Mouse (Mus musculus) embryo, embryonic 9.5 days (tissue): Measurements from ENCODE around the gene Tssk1.

ENCODE experiments used
- DNase-seq: peaks from one replicate; pipeline ENCODE4 v3.0.0-alpha.2; 2017; ENCODE audit errors: extremely low spot score

Tssk1 gene

DNA sequence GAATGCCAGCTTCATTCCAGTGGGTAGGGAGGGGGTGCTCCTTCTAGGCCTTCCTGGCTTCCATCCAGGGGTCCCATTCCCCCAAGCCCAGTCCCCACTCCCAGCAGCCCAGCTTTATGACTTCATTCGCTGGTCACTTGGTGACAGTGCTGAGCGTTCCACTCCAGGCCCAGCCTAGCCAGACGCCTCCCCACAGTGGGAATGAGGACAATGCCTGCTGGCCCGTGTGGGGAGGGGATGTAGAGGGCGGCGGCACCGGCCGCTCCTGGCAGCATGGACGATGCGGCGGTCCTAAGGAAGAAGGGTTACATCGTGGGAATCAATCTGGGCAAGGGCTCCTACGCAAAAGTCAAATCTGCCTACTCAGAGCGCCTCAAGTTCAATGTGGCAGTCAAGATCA, 4.4 kb downstream of the Tssk1 start, which contains the start of the genes Dgcr2 and Tssk2:
Gene Dgcr2, minus strand, starts transcription at position 101 of the 400 bp plus-strand sequence.
Gene Tssk2, plus strand, starts transcription at position 176 of the 400 bp plus-strand sequence.
- no peak for DNase-seq

DNA sequence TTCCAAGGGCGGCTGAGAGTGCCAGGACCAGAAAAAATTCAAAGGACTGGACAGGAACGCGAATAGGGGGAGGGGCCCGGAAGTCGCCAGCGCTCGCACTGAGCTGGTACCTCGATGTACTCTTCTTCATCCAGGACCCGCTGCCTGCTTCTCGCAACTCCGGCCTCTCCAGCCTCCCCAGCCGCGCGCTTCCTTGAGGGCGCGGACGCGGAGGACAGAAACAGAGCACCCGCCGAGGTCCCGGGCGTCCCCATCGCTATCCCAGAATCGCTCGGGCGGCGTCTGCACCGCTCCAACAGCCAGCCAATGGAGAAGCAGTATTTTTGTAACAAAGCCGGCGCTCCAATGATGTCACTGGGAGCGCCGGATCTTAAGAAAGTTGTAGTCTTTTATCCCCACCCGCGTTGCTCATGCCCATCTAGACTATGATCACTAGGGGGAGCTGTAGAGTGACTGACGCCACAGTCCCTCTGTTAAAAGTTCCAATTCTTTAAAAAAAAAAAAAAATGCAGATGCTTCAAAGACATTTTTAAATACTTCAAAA, 17.1 kb downstream of the Tssk1 start, which contains the start of gene Ess2:
Gene Ess2, minus strand, starts transcription at position 297 of the 544 bp plus-strand sequence.
- DNase-seq = peak; percentile 88

DNA sequence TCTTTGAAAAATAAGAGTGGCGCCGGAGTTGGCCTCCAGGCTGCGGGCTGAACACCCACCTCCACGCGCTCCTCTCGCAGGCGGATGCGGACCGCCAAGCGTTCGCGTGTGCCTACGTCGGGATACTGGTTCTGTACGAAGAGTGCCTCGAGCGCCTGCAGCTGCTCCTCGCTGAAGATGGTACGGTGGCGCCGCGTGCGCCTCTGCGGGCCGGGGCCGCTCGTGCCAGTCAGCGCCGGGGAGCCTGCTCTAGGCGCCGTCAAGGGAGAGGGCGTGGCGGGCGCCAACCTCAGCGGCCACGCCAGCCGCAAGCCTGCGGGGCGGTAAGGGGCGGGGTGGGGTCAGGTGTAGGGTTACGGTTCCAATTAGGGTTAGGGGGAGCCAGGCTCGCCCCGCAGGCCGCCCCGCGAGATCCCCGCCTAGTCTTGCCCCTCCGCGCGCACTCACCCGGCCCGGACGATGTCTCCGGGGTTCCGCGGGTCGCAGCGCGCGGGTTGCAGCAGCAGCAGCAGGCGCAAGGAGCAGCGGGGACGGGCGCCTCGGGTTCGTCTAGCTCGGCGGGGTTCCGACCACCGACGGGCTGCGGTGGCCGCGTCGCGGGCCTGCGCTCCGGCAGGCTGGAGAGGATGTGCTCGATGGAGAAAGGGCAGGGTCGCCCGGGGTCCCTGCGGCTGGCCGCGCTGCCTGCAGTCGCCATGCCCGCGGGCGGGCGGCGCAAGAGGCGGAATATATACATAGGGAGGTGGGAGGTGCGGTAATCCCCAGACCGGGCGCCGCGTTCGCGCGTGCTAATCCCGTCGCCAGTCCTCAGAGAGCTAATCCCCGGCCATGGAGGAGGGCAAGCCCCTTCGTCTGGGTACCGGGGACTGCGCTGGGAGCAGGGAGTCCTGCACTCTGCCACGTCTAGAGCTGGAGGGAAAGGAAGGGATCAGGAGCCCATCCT, 20.6 kb downstream of the Tssk1 start, which contains the start of gene Gsc2:
Gene Gsc2, minus strand, starts transcription at position 753 of the 943 bp plus-strand sequence.
- peak; percentile 51 for DNase-seq

DNA sequence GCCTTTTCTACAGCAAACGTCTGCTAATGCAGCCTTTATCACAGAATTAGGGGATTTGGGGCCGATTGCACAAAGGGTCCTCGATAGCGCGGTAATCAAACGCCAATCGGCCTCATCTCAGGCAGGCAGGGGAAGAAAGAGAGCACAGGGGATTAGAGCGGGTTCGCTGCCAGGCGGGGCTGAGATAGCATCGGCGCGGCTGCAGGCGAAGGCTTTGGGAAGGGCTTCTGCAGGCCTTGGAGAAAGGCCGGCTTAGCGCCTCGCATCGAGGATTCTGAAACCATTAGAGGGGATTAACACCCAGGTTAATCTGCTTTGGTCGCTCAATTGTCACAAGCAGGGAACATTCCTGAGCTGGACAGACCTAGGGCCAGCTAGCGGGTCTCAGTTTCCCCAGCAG, 26.6 kb downstream of the Tssk1 start:
- peak; percentile 42 for DNase-seq

DNA sequence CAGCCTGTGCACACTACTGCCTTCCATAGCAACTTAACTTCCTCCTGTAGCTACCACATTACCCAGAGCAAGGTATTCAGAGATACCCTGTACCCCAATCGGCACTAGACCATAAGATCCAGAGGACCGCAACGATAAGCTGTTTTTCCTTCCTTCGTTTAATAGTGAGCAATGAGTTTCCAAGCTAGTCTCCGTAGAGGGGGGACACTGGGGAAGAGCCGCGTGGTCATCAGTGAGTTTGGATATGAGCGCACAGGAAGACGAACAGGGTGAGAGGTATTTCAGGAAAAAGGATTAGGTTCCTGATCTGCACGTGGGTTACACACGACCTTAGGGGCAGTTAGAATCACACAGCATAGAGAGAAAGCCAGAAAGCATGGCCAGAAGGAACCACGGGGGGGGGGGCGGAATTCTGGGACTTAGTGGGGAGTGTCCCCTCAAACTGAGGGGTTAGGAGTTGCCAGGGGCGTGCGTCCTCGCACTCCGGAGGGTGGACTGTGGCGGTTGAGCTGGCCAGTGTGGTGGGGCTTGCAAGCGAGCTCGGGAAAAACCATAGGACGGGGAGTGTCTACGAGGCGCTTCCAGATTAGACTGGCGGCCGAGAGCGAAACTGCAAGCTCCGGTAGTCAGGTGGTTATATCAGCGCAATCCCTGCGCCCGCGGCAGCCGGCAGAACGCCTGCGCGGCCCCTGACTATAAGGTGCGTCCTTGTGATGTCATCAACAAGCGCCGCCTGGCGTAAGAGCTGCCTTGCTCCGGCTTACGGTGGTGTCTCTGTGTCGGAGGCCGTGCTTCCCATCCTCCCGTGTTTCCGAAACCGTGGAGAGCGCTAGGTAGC, 27.5 kb downstream of the Tssk1 start:
- DNase-seq = peak; percentile 92

DNA sequence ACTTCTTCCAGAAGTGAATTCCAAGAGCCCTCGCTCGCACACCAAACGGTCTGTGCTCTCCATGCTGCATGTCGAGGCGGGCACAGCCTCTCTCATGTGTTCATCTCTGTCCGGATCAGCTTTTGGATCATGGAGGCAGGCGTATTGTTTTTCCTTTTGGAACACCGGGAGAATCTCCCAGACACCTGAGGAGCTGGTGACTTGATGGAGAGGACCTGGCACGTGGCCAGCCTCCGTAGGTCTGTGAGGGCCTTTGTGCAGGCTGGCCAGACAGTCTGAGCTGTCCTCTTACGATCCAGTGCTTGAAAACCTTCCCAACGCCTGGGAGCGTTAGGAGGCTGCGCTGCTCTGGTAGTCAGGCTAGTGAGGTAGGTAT, 28.1 kb downstream of the Tssk1 start:
- DNase-seq = no peak

DNA sequence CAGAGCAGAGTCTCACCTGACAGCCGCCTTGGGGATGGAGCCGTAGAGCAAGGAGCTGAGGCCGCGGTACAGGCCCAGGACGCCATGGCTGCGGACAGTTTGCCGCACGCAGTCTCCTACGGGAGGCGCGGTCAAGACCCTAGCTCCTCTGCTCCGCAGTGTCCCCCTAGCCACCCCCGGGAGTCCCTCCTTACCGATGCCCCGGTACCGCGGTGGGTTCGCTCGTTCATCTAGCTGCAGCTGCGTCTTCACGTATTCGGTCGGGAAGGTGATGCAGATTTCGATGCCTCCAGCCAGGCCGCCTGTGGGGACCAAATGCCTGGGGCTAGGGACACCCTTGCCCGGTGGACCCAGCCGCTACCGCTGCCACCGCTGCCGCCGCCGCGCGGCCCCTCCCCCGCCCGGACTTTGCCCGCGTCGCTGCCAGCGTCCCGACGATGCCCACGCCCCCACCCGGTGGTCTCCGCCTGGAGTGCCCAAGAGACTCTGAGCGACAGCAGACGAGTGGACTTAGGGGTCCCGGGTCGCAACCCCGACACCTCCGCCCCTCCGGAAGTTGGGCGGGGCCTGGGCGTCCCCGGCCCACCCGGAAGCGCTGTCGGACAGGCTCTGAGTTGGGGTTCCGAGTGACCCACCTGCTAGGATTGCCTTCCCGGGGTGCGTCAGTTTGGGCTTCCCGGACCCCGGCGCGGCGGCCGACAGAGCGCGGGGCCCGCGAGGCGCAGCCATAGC, 33.5 kb downstream of the Tssk1 start:
- DNase-seq = peak; percentile 80

DNA sequence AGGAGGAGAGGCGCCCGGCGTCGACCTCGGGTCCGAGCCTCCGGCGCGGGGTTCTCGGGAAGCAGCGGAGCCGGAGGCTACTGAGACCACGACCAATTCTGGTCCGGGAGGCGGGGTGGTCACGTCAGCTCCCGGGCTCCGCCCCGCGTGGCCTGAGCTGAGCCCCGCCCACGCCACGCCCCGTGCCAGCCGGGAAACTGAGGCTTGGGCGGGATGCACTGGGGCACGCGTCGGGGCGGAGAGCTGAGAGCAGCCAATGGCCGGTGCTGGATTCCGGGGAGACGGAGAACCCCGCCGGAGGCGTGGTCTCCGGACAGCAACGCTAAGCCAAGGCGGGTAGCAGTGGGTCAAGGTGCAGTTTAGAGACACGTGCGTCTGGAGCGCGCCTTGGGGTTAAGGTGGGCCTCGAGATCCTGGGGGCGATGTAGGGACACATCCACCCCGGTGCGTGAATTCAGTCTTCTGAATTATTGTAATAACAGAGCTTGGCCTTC, 34.1 kb downstream of the Tssk1 start, which contains the start of gene Slc25a1:
Gene Slc25a1, minus strand, starts transcription at position 133 of the 494 bp plus-strand sequence.
- peak; percentile 90 for DNase-seq

DNA sequence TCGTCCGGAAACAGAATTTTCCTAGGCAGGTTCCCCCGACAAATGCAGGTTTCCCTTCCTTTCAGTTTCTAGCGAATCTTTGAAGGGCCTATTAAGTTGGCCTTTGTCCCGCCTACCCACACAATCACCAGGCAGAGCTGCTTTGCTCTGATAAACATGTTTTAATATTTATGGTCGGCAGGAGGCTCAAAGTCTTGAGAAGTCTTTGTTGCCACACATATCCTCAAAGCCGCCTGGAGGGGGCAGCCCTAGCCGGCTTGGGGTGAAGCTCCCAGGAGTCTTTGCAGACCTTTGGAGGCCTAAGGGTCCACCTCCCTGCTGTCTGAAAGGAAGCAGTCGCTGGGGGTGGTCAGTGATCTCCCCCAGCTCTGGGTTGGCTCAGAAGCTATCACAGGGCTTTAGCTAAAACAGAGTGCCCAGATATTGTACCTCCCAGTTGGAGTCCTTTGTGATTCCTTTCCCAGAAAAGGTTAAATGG, 34.6 kb downstream of the Tssk1 start:
- DNase-seq = peak; percentile 85

DNA sequence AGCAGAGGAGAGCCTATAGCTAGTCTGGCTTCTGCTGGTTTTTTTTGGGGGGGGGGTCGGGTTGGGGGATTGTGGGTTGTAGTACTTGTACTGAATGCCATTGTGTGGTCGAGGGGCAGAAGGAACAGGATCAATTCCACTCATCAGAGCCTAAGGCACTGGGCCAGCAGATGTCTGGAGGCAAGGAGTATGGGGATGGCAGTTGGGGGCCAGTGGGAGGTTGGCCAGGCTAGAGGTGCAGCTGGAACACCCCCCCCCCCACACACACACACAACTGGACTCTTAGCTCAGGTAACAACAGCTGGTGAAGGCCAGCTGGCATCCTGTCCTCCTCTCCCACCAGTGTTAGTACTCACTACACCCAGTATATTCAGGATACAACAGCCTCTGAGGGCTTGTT, 35.2 kb downstream of the Tssk1 start:
- no peak for DNase-seq

DNA sequence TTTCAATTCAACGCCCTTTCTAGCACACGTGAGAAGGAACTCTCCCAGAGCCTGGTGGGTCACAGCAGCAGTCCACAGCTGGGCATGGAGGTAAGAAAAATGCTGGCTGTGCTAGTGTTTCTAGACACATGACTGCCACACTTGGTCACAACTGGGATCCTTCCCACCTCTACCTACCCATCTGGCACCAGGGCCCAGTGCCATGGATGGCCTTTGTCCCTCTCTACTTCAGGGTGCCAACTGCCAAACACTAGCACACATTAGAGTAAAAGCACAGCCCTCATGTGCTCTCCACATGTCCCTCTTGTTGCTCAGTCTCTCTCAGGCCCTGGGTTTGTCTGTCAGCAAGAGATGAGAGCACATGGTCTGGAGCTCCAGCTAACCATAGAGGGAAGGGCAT, 35.6 kb downstream of the Tssk1 start:
- no peak for DNase-seq

DNA sequence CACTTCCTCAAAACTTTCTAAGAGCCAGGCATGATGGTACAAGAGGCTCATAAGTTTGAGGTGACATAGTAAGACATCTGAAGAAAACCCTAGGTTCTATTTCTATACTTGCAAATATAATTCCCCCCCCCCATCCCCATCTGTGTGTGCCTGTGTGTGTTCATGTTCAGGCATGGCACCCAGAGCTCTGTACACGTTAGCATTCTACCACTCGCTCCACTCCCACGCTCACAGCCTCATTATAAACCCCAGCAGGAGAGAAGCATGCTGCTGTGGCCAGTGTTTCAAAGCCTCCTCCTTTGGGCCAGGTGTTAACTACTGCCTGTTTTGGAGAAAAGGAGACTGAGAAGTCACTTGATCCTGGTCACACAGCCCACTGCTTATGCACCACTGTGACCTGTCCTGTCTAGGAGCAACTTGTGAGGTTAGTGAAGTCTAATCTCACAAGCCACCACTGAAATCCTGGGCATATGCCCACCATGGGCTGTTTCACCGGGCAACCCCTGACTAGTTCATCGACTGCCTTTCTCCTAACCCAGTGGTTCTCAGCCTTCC, 38.0 kb downstream of the Tssk1 start:
- DNase-seq = no peak

DNA sequence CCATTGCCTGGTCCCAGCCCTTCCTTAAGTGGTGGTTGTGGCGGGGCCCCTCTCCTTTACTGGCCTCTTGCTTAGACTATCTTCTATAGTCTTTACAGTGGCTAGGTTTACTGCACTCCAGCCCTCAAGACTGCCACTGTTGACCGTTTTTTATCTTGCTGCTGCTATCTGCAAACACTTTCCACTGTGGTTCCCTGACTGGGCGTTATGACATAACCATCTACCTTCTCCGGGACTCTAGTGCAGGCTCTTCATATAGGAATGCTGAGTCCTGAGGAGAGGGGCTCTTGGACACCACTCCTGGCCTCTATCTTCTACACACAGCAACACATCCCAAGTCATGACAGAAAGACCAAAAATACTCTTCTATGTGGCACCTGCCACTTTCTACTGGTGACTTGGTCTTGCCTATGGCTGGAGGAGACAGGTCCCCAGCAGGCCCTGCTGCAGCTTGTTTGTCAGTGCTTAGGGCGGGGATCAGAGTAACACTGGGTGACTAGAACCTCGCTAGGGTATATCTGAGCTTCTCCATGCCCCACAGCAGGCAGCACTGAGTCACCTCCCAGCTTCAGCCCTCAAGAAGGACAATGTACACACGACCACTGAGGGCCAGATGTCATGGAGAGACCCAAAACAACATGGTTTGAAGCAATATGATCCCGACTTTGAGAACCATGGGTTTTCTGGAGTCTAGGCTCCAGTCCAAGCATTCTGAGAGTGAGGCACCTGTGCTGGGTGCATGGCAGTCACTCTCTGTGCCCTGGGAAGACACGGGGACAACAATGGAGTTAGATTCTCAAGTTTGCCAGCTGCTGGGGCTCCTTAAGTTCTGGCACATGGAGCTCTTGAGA, 39.8 kb downstream of the Tssk1 start:
- DNase-seq = no peak

DNA sequence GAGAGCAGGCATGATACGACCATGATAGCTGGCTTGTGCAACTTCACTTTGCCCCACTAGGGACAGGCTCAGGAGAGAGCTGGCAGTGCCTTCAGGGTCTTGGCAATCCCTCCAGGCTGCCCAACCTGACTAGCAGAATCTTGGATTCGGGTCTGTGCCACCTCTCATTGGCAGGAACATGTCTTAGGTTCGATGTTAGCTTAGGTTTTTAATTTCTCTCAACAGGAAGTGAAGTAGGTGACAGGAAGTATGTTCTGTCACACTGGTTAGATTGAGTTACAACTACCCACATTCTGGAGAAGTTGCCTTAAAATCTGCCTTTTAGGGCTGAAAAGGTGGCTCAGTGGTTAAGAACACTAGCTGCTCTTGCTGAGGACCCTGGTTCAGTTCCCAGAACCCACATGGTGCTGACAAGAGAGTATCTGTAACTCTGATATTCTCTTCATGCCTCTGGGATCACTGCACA, 40.5 kb downstream of the Tssk1 start:
- no peak for DNase-seq

DNA sequence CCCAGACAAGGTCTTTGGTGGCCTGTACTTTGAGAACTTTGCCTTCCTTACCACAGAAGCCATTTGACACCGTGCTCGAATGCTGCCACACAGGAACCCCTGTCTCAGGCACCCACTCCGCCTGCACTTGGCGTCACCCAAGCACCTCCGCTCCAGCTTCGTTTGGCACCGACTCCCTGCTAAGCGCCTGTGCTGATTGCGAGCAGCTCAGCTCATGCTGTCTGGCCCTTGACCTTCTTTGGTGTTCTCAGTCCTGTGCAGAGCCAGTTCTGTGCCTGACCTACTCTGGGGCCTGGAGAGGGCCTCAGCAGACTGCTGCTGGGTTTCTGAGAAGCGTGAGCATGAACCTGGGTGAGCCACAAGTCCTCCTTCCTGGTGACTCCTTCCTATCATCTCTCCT, 42.8 kb downstream of the Tssk1 start:
- no peak for DNase-seq

DNA sequence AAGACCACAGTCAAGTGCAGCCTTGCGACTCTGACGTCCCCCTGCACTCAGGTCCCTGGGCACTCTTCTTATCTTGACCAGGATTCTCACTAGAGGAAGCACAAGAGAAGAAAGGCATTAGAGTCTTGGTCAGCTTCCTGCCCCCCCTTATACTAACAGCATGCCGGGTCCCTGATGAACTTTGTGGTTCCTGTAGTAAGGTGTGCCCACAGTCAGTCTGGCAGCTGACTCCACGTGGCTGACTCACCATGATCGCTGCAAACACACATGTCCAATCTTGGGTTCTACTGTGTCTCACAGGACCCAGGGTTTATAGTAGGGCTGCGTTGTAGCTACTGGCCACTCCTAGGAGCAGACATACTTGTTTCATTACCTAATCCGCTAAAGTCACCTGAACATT, 44.2 kb downstream of the Tssk1 start:
- no peak for DNase-seq

DNA sequence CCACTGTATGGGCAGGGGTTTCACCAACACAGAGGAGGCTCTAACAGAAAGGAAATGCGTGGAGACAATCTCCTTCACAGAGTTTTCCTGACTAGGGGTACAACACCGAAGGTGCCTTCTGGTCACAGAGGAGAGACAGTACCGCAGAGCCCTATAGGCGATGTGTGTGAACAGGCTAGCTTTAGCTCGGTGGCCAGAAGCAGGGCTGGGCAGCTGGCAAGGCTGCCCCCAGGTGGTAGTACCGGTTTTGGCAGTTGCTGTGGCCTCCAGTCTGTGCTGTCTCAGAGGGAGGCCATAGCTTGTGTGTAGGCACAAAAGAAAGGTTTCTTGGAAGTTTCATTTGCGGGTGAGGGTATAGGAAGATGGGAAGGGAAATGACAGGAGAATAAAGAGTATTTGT, 44.8 kb downstream of the Tssk1 start:
- DNase-seq = peak; percentile 61

DNA sequence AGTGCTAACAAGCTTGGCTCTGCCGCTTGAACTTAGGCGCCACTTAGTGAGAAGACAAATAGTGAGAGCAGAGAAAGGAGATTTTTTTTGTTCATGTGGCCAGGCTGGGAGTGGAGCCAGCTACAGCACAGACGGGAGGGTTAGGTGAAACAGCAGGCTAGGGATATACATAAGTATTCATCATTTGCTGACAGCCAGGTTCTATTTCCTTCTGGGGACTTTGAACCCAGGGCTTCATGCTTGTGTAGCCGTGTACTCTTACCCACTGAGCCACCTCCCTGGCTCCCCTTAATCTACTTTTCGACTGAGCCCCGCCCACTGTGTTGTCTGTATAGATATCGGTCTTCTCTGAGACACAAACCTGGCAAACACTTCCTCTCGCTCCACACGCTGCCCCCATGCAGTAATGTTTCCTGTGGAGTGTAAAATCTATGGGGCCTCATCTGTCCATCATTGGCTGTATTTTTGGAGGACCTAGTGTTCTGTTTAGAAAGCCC, 45.3 kb downstream of the Tssk1 start:
- no peak for DNase-seq

DNA sequence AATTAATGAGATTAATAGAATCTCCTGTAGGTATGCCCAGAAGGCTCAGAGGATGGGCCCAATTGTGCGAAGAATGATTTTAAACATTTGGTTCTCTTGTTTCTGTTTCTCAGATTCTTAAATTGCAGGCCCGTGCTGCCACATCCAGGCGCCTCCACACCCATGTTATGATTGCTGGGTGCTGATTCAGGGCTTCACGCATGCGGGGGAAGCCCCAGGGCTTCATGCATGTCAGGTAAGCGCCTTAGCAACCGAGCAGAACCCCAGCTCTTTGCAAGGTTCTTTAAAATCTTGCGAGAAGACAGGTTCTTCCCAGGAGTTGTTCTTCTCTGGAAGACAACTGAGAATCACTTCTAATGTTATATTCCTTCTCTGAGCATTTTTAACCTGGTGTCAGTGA, 49.4 kb downstream of the Tssk1 start:
- DNase-seq = no peak
